Mouse (Mus musculus) gastrocnemius, postnatal 14 days (tissue): ENCODE measurements at regions not wholly inside any gene's neighbourhood (a gene's known extent, or its start where the extent isn't known, plus 50 kb on each side); places are given as distances from the start of the nearest gene placed in this dataset.

ENCODE experiments used
- DNase-seq: peaks from one replicate; pipeline ENCODE4 v3.0.0; 2021; ENCODE audit warnings: mixed read lengths
- intact Hi-C: fragments of 180-260 bp; cut with DNase I; formaldehyde crosslinking; loops from one replicate; pipeline ENCODE4 v1.15.1; 2025; ENCODE audit warnings: low total_unique reads

GRCm38 (mm10) chr2:52804106-52804825 is 53.4 kb upstream of the Fmnl2 start:
- intact Hi-C loops: no loop called here
- DNase-seq: peak; percentile 15

- DNase-seq: no peak
- intact Hi-C loops: no loop called here
These were observed 52.9 kb upstream of the Fmnl2 start for GRCm38 (mm10) chr2:52804826-52805149.

- no peak for DNase-seq
- intact Hi-C loops: no loop called here
These were observed 49.8 kb upstream of the Fmnl2 start for GRCm38 (mm10) chr2:52807826-52808225.
